Mouse (Mus musculus) adrenal gland, adult 2 months (tissue): ENCODE measurements around the gene Pop5. TPM values are rescaled to one million over a fixed set of nuclear protein-coding genes. Genes with fewer than 3 reads are reported as not detected.
A peak's percentile ranks its signal among the peaks of the same experiment; 100 is the strongest.

Experiments used
- DNase-seq: peaks from one replicate; pipeline ENCODE4 v3.0.0; 2021
- polyA plus RNA-seq: library from polyadenylated mRNA; depleted of rRNA; stranded (reverse); fragments of >200 nt; gene quantifications from 2 replicates; pipeline ENCODE4 v1.2.3, GENCODE M21; 2012
- total RNA-seq, 2 experiments: library from RNA; stranded (reverse); gene quantifications; 2 replicates each; pipeline ENCODE4 v1.2.3; 2021

The Pop5 gene
- total and polyA plus RNA-seq, 3 experiments, result 53.1 to 194 (median 84.0) TPM

DNA sequence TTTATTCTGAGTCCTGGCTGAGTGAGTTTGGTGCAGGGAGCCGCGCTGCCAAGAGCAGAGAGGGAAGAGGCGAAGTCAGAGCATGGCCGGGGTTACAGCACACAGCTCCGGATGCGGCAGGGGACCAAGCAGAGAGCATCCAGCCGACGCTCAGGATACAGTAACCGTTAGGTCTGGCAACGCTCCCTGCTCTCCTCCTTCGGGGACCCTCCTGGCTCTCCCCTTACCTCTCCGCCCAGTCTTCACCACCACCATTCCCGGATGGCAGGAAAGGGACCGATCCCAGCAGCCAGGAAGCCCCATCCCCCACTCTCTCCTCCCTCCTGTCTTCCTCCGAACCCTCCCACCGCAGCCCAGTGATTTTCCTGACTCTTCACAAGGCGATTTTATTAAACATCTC, 20.8 kb upstream of the Pop5 start:
- no peak for DNase-seq

DNA sequence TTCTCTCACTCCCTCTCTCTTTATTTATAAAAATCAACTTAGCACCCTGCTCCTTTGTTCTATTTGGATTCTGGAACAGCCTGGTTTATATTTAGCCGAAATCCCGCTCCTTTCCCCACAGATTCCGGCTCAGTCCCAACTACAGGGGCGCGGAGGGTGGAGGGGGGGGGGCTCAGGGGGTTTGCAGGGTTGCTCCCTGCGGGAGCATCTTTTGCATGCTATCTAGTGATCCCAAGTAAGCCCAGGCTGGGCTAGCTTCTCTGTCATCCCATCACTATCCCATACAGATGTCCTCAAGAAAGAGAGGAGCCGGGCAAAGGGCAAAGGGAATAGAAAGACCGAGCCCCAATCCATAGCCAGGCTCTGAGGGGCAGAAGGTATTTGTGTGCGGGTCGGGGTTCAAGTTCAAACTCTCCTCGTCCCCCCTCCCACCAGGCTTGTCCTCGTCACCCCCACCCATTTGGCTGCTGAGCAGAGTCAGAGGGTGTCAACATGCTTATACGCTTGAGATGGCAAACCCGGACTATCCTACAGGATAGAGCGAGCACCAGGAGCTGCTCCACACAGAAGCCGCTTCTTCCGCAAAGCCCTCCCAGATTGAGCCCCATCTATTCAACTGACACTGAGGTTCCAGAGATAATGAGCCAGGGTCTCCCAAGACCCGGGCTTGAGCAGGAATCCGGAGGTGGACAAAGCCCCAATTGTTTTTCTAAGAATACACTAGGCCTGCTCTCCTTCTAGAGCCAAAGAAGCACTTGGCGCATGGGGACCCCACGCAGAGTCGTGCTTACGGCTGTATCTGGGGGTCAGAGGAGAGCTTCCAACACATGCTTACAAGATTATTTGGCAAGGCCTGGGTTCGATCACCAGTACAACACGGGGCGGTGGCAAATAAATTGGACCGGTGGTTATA, 20.1 kb upstream of the Pop5 start:
- no peak for DNase-seq

- DNase-seq, result no peak
Observed at GRCm38 (mm10) chr5:115217998-115218397, 17.6 kb upstream of the Pop5 start.

- no peak for DNase-seq
Observed at GRCm38 (mm10) chr5:115220931-115221640, 14.6 kb upstream of the Pop5 start.

DNA sequence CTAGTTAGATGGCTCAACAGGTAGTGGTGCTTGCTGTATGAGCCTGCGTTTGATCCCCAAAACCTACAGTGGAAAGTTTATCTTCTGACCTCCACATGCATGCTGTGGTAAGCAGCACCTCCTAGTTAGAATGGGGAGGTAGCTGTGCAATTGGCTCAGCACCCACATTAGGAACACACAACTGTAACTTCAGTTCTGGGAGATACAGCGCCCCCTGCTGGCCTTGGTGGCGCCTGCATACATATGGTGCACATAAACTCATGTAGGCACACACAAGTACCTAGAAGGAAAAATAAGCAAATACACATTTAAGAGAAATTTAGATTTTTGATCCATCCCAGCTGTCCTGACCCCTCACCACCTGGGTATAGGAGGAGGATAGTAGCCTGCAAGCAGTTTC, 13.2 kb upstream of the Pop5 start:
- DNase-seq, result no peak

GRCm38 (mm10) chr5:115230830-115231551, 4.6 kb upstream of the Pop5 start:
- no peak for DNase-seq

DNA sequence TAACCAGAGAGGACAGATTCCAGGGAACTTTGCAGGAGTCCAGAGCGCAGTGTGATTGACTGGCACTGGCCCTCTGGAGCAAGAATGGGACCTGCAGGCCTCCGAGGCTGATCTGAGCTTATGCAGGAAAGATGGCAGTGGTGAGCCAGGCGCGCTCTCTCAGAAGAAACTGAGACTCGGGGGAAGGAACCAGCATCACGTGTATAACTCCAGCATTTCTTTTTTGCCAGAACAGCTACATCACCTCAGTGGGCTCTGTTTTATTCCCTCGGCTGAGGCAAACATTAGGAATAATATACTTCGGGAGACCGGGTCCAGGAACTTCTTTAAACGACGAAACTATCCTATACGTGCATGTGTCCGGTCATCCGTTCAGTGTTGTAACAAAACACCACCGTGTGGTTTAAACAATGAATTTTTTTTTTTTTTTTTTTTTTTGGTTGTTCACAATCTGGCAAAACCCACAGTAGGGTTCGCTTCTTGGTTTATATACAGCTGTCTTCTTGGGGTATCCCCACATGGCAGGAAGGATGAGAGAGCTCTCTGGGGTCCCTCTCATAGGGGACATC, 4.0 kb upstream of the Pop5 start:
- no peak for DNase-seq

- DNase-seq, result no peak
Observed at GRCm38 (mm10) chr5:115232516-115232915, 3.1 kb upstream of the Pop5 start.

DNA sequence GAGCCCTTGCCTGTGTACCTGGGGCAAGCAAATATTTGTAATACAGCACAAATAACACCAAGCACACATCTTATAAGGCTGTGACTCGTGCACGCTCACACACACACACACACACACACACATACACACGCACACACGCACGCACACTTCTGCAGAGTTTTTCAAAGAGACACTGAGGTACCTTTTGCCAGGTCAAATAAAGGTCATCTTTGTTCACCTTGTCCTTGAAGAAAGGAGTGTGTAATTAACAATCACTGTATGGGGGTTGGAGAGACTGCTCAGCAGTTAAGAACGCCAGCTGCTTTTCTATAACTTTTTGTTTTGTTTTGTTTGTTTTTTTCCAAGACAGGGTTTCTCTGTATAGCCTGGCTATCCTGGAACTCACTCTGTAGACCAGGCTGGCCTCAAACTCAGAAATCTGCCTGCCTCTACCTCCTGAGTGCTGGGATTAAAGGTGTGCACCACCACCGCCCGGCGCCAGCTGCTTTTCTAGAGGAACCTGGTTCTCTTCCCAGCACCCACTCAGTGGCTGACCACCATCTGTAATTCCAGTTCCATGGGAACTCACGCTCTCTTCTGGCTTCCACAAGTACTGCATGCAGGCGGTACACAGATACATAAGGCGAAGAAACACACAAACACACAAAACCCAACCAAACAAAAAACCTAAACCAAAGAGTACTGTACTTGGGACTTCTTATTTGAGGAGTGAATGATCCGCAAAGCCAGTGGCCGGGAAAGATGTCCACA, 2.4 kb upstream of the Pop5 start:
- no peak for DNase-seq

DNA sequence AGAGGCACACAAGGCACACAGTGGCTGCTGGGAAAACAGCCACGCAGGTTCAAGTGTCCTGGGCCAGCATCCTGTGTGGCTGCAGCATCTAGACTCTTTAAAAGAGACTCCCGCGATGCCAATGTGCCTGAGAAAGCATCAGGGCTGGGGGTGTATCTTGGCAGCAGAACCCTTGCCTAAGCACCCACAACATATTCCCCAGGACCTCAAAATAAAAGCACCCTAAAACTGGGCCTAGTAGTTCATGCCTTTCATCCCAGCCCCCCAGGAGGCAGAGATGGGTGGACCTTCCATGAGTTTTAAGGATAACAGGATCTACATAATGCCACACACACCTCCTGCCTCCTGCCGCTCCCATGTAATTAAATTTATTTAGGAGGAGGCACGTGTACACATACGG, 1.1 kb upstream of the Pop5 start:
- DNase-seq, result no peak

DNA sequence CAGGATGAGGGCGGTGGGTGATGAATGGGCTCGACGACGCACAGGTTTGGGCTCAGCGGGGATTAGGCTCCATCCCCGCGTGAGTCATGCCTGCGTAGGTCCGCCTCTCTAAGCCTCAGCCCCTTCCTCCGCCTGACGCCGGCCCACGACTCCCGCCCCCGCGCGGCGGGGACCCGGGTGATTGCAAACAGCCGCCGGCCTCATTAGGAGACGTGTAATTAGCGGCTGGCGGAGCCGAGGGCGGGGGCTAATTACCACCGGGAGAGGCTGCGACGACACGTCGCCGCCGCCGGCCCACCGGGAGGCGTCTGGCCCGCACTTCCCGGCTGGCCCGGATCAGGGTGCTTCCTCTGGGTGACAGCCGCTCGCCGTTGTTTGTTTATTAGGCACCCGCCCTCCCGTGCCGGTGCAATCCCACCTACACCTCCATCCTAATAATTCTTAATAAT, 289 bp upstream of the Pop5 start:
- DNase-seq, result peak; percentile 91

DNA sequence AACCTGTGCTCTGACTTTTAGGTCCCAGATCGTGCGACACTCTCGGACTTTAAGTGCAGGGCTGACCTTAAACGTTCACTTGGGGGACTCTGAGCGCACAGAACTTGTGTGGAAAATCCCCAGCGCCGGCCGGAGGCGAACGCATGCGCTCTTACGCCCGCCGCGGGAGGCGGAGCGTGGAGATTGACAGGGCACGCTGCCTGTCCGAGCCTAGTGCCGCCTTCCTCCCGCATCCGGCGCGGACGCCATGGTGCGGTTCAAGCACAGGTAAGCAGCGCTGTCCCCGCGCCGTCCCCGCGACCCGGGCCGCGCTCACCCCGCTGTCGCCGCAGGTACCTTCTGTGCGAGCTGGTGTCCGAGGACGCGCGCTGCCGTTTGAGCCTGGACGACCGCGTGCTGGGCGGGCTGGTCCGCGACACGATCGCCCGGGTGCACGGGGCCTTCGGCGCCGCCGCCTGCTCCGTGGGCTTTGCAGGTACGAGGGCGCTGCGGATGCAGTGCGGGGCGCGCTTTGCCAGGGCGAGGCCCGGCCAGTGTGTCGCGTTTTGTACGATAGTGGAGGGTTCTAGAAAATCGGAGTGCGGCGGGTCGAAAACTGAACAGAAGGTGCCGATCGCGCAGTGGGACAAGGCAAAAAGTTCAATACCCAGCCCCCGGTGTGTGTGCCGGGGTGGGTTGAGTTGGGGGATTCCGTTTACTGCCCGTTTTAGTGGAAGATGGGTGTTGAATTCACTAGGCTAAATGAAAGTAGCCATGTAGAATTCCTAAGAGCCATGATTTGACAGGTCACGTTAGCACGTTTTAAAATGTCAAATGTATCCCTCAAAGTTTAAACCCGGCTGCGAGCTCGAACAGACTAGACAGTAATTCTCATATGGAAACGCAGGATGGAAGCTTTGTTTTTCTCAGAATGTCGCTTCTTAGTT, 2.4 kb downstream of the Pop5 start:
- DNase-seq, result peak; percentile 96

- DNase-seq, result peak; percentile 41
Observed at GRCm38 (mm10) chr5:115238729-115239195, 3.1 kb downstream of the Pop5 start.

DNA sequence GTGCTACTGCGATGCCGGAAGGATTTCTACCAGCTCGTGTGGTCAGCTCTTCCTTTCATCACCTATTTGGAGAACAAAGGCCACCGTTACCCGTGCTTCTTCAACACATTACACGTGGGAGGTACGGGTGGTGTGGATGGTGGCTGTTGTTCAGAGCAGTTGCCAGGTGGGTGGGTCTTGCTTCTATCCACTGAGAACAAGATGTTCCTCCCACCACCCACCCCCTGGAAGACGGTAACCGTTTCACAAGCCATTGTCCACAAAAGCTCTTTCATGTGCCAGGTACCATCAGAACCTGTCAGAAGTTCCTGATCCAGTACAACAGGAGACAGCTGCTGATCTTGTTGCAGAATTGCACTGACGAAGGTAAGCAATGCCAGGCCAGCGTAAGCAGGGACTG, 4.6 kb downstream of the Pop5 start:
- DNase-seq, result no peak

GRCm38 (mm10) chr5:115255472-115255871, 19.8 kb downstream of the Pop5 start:
- no peak for DNase-seq

- no peak for DNase-seq
Observed at GRCm38 (mm10) chr5:115256909-115257546, 21.4 kb downstream of the Pop5 start.

DNA sequence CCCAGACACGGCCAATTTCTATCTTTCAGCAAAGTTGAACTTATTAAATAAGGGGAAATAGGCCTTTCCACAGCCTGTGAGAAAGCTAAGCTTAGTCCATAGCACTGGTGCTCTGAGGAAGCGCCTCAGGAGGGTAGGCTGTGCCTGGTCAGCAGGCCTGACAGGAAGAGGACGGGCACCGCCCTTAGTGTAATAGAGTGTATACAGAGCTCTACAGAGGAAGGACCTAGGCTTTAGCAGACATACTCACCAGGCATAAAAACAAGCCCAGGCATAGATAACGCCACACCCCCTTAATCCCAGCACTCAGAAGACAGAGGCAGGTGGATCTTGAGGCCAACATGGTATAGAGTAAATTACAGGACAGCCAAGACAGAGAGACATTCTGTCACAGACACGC, 24.7 kb downstream of the Pop5 start:
- no peak for DNase-seq

DNA sequence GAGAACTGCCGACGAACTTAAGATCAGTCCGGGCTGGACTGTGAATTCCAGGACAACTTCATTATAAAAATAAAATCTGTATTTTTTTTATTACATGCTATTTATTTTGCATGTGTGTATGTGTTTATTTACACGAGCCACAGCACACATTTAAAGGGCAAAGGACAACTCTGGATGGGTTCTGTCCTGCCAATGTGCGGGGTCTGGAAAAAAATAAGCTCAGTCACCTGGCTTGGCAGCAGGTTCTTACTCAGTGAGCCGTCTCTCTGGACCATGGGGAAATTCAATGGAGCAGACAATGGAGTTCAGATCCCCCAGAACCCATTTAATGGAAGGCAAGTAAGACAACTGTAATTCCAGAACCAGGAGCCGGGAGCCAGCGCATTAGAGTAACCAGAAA, 25.5 kb downstream of the Pop5 start:
- DNase-seq, result no peak

DNA sequence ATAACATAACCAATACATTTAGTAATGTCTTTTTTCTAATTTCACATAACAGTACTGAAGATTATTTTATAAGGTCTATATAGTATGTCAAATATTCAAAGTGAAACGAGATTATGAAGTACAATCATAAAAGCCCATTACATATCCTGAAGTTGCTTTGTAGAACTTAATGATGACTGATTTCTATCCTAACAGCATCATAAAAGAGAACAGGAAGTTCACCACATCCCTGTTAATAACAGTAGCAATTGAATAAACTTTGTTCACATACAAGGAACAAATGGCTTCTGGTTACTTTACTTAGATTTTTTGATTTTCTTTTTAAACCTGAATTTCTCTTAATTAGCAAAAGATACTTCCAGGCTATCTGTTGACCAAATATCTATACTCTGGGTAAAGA, 26.2 kb downstream of the Pop5 start:
- no peak for DNase-seq
